Mouse (Mus musculus) lung, postnatal 14 days (tissue): Measurements from ENCODE around the gene Casz1.

Experiments
- DNase-seq: peaks from one replicate; pipeline ENCODE4 v3.0.0; 2021

Casz1 gene

DNA sequence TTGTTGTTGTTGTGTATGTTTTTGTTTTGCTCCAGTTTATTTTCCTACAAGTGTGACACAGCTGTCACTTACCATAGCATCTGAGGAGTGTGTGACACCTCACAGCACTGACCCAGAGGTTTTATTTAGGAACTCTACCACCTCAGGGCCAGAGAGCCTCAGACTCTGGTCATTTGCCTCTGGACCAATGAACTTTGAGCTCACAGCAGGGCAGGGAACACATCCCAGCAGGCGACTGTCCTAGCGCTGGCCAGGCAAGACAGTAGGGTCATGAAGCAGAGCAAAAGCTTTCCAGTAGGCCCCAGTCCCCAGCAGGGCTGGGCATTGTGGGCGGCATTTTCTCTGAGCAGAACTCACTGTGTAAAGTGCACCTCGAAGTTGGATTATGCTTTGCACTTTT lies 1.2 kb upstream of the Casz1 start:
- no peak for DNase-seq

DNA sequence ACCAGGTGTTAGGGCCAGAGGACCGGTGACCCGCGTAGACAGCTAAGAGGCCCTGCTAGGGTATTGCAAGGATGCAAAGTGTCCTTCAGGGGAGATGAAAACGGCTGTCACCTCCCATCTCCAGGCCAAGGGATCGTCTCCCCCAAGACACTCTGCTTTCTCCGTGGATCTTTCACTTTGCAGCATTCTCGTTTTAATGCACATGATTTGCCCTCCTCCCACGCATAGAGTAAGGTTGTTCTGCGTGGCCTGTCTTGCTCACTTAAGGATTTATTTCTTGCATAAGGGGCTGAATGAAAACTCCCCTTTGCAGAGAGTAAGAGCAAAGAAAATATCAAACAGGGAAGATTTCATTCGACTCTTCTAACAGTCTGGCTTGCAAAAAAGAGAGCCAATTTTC lies 593 bp upstream of the Casz1 start:
- DNase-seq = no peak

DNA sequence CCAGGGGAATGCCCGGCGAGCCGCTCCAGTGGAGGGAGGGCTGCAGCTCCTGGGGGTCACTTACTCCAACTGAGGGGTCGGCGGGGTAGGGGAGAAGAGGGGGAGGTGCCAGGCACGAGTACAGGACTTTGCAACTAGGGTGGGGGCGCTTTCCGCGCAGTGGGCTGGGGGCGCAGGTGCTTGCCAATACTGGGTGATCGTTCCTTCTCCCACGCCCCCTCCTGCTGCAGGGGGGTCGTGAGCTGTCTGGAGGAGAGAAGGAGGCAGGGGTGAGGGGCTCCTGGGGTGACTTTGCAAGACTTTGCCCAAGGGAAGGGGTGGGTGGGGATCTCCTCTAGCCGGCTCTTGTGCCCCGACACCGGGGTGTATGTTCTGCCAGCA lies 541 bp downstream of the Casz1 start:
- DNase-seq = no peak

DNA sequence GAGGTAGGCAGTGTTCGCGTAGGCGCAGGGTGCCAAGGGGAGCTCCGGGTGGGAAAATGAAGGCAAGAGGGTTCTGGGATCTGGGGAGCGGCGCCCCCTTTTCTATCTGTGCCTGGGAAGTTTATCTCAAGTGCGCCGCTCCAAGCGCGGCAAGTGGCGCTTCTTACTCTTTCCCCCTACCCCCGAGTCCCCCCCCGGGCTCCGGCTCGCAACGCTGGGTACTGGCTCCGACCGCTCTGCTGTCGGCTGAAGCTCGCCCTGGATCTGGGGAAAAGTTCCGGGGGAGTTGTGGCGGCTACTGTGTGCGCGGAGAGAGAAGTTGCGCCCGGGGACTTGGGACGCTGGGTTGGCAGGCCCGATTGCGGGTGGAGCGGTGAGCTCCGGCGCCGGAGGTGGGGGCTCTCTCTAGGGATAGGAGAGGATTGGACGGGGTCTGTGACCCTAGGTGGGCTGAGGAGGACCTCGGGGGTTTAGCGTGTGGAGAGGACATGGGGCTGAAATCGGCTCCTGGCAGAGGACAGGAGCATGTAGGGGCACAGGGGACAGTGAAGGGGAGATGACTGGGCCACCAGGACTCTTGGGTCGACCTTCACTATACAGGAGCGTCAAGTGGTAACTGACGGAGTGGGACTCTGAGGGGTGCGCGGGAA lies 1.1 kb downstream of the Casz1 start:
- DNase-seq = peak; percentile 39

DNA sequence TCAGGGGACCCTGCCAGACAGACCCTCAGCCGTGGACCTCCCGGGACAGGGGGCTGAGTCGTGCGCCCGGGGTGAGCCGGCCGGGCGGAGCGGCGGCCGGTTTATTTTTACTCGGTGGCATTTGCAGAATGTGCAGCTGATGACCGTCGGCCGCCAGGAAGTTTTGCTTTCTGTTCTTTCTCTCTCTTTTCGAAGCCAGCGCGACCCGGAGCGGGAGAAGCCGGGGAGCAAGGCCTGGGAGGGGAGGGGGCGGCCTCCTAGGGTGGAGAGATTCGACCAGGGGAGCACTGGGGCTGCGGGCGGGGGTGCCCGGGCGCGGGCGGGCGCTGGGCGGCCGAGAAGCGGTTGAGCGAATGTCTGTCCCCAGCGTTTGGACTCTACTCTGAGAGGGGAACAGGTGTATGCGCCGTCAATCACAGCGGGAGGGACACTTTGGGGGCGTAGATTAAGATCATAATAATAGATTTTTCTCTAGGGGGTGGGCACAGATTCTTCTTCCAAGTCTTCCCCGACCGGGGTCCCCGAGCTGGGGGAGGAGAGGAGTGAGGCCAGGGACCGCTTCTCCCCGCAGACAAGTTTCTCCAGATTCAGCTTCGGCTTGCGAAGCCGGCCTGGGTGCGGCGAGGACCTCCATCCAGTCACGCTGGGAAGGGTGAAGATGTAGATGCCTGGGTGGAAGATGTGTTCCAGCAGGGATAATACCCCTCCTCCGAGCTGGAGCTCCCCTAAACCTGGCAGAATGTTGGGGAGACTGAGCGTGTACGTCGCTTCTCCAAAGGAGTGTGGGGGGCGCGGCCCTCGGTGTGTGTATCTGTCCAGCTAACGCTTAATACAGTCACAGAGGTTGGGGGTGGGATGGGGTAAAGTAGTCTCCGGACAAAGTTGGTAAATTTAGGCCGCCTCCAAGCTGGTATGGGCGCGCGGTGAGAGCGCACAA lies 1.9 kb downstream of the Casz1 start:
- DNase-seq = peak; percentile 33

DNA sequence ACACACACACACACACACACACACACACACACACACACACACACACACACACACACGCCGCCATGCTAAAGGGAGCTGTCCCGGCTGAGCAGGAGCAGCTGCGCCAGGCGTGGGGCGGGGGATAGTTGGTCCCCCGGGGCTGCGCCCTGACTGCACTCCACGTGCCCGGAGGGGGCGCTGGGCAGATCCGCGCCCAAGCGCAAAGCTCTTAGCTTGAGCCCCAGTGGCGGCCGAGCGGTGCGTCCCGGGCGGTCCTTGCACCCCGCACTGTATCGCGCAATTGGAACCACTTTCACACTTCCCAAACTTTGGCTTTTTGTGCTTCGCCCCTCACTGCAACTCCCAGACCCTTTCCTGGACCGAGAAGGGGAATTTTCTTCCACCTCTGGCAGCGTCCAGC lies 2.6 kb downstream of the Casz1 start:
- peak; percentile 61 for DNase-seq

DNA sequence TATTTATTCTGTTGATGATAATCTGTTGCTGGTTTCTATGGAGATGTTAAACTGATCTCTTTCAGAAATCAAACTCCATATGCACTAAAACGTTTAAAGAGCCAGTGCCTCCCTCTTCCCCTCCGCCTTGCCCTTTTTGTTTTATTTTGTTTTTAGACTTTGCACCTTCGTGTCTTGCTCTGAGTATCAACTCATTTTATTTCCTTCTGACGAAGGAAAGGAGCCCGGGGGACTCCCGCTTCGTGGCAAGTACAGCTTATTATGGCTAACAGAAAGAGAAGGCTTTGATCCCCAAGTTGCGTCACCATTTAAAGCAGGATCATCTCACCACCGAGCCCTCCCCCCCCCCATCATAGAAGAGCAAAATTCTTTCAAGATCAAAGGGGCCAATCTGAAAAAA lies 3.2 kb downstream of the Casz1 start:
- no peak for DNase-seq

DNA sequence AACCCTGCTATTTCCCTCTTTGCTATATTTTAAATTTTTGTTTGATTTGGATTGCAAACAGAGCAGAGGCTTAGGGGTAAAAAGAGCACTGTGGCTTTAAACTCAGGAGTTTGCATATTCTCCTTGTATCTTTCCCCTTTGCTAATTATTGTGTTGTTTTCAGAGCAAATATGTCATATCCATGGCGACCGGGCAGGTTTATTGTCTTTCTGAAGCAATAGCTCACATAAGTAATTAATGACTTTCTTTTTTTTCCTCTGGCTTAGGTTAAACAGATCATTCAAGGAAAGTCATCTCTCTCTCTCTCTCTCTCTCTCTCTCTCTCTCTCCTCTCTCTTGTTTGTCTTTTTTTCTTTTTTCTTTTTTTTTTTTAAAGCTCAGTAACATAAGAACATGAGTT lies 4.6 kb downstream of the Casz1 start:
- no peak for DNase-seq

DNA sequence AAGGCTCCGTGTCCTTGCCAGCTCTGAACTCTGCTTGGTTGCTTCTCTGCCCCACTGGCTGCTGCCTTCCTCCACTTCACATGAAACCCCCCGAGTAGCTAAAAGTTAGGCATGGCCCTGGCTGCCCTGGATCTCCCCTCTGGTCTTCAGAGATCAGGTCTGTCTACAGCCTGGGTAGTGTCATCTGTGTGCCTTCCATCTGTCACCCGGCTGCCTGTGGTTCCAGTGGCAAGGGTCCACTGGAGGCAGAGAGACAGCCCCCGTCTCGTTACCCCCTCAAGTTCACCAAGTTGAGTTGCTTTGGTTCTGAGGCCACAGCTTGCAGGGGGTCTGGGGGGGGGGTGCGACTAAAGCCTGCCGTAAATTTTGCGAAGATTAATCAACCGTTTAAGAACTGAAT lies 6.5 kb downstream of the Casz1 start:
- no peak for DNase-seq

DNA sequence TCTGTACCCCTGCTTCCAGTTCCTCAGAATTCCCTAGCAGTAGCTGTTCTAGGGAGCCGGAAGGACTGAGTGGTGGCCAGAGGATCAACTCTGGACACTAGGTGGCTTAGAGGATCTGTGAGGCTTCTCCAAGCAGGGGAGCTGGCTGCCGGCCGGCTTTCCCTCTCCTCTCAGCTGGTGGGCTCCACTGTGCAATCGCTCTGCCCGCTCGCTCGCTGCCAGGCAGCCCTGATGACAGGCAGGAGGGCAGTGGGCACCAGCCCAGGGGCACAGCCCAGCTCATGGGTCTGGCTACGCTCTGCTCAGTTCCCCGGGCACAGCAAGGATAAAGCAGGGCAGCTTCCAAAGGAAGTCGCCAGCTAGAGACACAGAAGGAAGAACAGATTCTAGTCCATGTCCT lies 7.7 kb downstream of the Casz1 start:
- peak; percentile 53 for DNase-seq

DNA sequence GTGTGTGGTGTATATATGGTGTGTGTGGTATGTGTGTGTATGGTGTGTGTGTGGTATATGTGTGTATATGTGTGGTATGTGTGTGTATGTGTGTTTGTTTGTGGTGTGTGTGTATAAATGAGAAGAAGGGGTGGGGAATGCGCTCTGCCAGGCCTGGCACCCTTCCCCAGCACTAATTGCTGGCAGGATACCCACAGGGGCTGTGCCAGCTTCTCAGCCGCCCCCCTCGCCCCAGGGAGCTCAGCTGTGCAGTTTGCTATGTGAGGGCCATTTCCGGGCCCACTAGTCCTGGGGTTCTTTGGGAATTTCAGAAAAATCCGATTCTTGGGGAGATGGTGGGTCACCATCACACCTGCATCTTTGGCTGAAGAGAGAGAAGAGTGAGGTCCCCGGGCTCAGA lies 9.0 kb downstream of the Casz1 start:
- no peak for DNase-seq

DNA sequence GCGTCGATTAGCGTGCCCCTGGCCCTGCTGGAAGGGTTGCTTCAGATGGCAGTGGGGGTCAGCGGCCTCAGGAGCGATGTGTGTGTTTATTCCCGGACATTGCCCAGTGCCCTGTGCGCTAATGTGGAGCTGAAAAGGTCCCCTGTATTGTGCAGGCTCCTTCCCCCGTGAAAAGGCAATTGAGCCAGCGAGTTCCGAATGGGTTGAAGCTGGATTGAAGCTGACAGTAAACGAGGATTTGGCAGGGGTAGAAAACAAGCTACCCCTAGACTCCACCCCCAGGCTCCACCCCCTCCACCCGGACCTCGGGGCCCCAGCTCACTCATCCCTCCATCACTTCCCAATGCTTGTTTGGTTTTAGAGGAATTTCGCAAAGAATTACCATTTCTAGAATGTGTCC lies 12.3 kb downstream of the Casz1 start:
- no peak for DNase-seq

DNA sequence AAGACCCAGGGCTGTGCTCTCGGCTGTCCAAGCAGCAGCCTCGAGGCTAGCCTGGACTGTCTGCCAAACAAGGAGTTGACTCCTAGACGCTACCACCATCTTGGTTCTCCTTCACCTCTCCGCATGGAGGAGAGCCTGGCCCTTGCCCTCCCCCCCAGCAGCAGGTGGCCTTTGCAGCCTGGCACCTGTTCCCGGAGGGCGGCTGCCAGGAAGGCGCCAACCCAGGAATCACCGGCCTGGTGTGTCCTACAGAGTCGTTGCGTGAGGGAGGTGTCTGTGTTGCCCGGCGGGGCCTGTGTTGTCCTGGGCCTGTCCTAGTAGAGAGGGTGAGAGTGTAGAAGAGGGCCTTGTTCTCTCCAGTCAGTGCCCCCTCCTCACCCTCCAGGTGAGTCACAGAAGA lies 13.9 kb downstream of the Casz1 start:
- no peak for DNase-seq

DNA sequence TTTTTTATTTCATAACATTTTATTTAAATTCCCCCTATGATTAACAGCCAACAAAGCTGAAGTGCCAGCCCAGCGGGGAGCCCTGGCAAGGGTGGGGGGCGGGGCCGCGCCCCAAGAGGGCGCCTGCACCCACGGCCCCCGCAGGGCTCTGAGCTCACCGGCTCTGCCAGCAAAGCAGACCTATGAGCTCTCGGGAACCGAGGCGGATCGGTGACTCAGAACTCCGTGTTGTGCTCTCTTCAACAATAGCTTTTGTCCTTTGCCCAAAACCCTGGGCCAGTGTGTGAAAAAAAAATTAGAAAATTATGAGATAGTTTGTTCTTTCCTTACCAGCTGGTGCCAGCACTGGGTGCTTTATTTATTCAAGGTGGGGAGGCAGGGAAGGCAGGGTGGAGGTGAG lies 15.9 kb downstream of the Casz1 start:
- DNase-seq = no peak

DNA sequence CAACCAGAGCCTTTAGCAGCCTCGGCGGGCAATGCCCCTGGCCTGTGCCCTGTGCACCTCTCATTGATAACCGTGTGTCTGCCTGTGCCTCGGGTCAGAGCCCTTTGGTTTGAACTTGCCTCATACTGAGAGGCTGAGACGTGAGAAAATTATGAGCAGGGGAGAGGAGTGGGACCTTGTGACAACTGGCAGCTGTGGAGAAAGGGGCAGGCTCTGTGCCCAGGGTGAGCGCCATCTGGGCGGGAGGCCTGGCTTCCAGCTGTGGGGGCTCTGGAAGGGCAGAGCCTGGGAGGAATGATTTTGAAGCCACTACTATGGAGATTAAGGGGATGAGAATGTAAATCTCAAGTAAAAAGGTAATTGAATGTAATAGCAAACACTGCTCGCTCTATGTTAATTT lies 19.1 kb downstream of the Casz1 start:
- no peak for DNase-seq

DNA sequence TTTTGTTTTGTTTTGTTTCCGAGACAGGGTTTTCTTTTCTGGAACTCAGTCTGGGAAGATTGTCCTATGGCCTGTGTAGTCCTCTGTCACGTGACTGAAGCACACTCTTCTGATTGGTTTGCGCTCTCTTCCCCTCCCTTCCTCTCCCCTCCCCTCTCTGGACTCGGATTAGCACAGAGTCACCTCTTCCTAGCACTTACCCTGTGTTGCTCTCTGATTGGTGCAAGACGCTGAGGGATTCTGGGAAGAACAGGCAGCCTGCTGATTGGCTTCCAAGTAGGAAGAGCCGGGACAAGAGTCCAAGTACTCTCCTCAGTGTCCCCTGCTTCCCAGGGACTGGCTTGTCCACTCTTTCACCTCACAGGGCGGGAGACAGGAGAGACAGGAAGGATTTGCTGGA lies 26.1 kb downstream of the Casz1 start:
- DNase-seq = peak; percentile 27

DNA sequence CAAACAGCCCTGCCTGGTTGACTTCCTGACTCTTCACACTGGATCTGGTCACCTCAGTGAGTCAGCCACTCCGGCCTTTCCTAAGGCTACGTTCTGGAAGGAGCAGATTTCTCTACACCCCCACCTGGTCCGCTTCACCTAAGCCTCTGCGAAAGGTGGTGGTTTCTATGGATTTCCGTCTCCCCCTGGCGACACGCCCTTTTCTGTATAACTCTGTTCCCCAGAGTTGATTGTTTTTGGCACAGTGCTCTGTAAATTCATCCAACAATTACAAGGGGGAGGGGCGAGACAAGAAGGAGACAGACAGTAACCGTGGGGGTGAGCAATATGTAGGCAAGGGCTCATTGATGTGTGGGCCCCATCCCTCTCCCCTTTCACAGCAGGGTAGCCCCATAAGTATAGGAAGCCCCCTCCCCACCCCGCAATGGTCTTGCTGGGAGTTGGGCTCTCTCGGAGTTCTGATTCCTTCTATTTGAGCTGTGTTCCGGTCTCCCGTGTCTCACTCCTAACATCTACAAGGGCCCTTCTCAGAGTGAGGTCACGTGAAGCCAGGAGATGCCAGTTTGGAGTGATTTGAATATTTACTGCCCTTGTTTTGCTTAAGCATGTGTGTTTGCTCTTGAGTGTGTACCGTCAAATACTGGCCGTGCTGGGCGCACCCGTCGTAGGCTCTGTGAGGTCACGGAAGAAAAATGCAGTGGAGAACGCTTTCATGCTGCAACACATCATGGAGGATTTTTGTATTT lies 29.2 kb downstream of the Casz1 start:
- DNase-seq = peak; percentile 56

DNA sequence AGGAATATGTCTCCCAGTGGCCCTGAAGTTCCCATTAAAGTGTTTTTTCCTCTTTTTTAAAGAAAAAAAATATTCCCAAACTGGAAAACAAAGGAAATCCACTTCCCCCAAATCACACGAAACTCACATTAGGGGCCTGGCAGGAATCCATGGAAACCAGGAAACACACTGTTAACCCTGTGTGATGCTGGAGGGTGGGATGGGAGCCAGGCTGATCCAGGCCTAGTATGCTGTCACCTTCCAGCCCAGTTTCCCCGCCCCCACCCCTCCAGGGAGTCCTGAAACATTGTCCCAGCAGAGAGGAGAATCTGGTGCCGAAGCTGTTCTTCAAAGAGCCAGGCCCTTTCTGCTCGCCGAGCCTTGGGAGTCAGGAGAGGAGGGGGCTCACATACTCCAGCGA lies 32.2 kb downstream of the Casz1 start:
- DNase-seq = no peak

DNA sequence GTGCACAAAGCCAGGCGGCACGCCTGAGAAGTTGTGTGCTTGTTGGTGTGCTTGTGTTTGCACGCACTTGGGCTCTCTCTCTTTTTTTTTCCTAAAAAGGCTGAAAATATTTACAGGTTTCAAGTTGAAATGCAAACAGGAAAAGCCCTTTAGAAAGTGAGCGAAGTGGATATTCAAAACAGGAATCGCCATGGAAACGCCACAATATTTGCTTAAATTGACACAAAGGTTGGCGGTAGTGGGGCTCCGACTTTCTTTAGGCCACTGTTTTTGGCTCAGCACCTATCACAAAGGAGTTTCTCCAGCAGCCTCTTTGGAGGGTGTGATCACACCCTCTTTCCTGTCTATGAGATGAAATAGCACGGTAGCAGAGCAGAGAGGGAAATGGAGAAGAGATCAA lies 32.8 kb downstream of the Casz1 start:
- DNase-seq = peak; percentile 17

DNA sequence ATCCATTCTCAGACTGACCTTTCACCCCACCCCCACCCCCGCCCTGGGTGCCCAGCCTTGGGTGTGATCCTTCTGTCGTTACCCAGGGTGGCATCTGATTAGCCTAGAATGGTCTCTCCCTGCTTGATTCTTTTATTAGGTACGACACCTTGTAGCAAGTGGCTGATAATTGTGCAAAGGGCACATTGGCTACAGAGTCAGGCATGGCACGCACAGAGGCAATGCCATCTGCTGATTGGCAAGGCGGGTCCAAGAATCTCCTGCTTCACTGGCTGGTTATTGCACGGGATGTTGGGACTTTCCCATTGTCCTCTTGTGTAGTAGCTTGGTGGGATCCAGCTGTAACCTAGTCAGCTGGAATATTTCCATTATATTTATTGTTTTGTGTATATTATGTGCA lies 33.4 kb downstream of the Casz1 start:
- DNase-seq = no peak

DNA sequence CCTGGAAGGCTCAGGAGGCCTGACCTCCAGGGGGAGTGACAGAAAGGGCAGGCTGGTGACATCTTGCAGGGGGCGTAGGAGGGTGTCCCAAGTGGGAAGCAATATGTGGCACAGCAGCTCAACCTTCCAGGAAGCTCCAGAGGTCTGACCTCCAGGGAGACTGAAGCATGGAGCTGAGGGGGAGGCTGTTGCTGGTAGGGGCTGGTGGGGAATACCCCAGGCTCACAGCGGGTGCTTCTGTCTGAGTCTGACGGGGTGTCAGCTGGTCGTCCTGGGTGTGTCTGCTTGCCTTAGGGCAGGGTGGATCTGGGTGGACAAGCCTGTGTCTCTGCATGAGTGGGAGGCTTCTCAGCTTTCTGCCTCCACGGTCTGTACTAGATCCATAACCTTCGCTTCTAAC lies 38.1 kb downstream of the Casz1 start:
- no peak for DNase-seq

DNA sequence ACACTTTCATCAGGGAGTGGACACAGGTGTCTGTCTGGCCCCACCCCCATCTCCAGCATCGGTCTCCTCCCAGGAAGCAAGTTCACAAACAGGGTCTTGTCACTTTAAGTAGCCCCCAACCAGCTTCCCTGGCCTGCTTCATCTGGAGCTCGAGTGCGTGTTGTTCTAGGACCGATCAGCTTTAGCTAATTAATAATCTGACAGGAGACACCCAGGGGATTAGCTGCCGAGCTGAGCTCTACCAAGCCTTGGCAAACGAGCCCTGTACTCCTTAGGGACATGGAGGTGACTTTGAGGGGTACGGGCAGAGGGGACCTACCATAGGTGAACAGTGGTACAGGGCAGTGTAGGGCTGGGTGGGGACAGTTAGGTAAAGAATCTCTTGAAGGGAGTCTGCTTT lies 40.7 kb downstream of the Casz1 start:
- no peak for DNase-seq

DNA sequence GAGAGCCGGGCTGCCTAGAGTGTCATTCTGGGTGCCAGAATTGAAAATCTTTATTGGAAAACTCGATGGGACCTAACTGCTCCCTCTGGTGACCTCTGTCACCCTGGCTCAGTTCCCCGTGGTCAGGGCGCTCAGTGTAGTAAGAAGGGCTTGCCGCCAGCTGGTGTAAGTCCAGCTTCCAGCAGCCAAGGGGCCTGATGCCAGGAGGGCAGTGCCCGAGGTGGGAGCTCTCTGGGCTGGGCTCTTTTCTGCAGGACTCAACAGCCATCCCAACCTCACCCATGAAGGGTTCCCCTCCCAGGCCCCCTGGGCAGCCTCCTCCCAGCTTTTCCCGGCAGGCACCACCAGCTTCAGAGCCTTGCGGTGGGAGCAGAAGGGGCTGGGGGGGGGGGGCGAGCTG lies 42.0 kb downstream of the Casz1 start:
- DNase-seq = peak; percentile 85

DNA sequence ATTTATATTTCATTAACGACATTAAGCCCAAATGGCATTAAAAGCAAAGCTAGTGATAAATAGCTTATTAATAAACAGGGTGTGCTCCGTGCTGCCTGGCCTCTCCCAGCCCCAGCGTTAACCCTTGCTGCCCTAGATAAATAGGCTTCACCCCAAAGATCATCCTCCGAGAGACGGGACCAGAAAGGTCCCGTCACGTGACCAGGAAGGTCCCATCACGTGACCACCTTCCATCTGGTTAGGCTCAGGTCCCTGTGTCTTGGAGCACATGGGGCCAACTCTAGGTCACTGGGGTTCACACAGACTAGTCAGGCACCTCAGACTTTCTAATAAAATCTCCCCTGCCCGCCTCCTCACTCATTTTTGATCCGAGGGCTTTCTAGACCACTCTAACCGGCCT lies 42.5 kb downstream of the Casz1 start:
- no peak for DNase-seq
